Mouse (Mus musculus): ENCODE data around the gene Zfp566. TPM values are rescaled to one million over a fixed set of nuclear protein-coding genes. Genes with fewer than 3 reads are reported as not detected.

Gene Zfp566
- polyA plus RNA-seq, 1 experiment from 2014 or later = 14.3 TPM

DNA sequence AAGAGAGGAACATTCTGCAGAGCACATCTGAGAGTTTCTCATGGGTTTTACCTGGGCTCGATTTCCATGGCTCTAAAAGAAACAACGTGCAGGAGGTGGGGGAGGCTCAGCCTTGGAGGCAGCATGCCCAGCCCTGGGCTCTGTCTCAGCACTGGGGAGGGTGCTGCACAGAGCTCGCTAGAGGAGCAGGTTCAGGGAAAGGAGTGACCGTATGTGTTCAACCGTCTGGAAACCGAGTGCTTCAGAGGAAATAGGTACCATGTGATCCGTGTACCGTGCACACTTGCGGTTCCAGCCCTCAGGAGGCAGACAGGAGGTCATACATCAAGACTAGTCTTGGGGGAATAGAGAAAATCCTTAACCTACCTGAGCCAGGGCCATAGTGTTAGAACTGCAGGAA lies 46.0 kb downstream of the Zfp566 start:
- no peak for DNase-seq (ENCODE audit: low spot score)
- H3K4me3 ChIP-seq = no peak overlapping the region
- 72% methylated on average over 9 of the region's 9 CpGs for WGBS

DNA sequence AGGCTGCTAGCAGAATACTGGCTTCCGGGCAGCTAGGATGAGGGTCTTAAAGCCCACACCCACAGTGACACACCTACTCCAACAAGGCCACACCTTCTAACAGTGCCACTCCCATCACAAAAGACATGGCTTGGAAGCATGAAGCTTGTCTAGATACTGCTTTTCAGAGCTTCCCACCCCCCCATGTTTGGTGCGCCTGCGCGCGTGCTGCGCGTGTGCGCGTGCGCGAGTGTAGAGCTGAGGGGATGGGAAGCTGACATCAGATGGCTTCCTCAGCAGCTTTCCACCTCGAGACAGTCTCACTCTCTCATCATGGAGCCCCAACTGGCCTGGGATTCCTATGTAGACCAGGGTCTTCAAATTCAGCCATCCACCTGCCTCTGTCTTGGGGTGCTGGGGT lies 56.0 kb downstream of the Zfp566 start:
- Histone ChIP-seq H3K4me1 (peaks cover 5% of the 10 kb centered on the region; the same call in 1 of the 2 replicates), H3K9me3 (replicated peaks) (no peaks in the 10 kb centered on the region), H3K4me3 (no peak overlapping the region), H3K27me3 (ENCODE audit: low read depth, poor library complexity, severe bottlenecking) (no peaks in the 10 kb centered on the region), H3K27ac (replicated peaks) (no peak overlapping the region), H3K36me3 (peaks cover 20% of the 10 kb centered on the region)
- WGBS = 93% methylated on average over 12 of the region's 12 CpGs
- no peak for DNase-seq (ENCODE audit: low spot score)

More for the DNA sequence above, 46.0 kb downstream of the Zfp566 start:
- H3K4me1 ChIP-seq = no peaks in the 10 kb centered on the region
- no peaks in the 10 kb centered on the region for H3K27me3 ChIP-seq (ENCODE audit: low read depth, poor library complexity, severe bottlenecking)
- no peaks in the 10 kb centered on the region for H3K9me3 ChIP-seq (replicated peaks)
- no peak overlapping the region for H3K27ac ChIP-seq (replicated peaks)
- H3K36me3 ChIP-seq = peaks cover 8% of the 10 kb centered on the region

GRCm38 (mm10) chr7:30031379-30031778 lies 58.9 kb downstream of the Zfp566 start:
- no peaks in the 10 kb centered on the region for H3K9me3 ChIP-seq (replicated peaks)
- no peaks in the 10 kb centered on the region for H3K27me3 ChIP-seq (ENCODE audit: low read depth, poor library complexity, severe bottlenecking)
- WGBS = 80% methylated on average over 3 of the region's 3 CpGs
- DNase-seq (ENCODE audit: low spot score) = no peak
- peaks cover 5% of the 10 kb centered on the region; the same call in 1 of the 2 replicates for H3K4me1 ChIP-seq
- H3K36me3 ChIP-seq = peaks cover 23% of the 10 kb centered on the region
- no peak overlapping the region for H3K27ac ChIP-seq (replicated peaks)
- no peak overlapping the region for H3K4me3 ChIP-seq

DNA sequence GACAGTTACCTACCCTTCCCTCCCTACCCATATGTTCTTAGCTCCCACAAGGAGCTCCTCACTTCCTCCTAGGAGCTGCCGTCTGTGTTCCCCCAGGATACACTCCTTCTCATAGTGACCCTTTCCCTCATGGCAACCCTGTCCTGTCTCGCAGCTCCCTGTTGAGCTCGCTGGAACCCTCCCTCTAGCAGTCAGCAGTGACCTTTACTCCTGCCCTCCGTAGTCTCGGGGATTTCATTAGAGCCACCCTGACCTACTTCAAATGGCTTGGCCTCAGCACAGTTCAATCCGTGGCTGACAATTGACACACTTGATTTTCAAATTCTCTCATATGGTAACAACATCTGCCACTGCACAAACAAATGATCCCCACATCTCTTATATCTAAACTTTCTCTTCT lies 59.6 kb downstream of the Zfp566 start:
- Histone ChIP-seq H3K4me1 (peaks cover 5% of the 10 kb centered on the region; the same call in 1 of the 2 replicates), H3K27me3 (ENCODE audit: low read depth, poor library complexity, severe bottlenecking) (no peaks in the 10 kb centered on the region), H3K4me3 (no peak overlapping the region), H3K36me3 (peaks cover 30% of the 10 kb centered on the region), H3K9me3 (replicated peaks) (no peaks in the 10 kb centered on the region), H3K27ac (replicated peaks) (no peak overlapping the region)
- 43% methylated on average over 6 of the region's 6 CpGs for WGBS
- DNase-seq (ENCODE audit: low spot score) = no peak

GRCm38 (mm10) chr7:30028572-30028971 lies 61.8 kb downstream of the Zfp566 start:
- Histone ChIP-seq H3K27me3 (ENCODE audit: low read depth, poor library complexity, severe bottlenecking) (no peaks in the 10 kb centered on the region), H3K27ac (replicated peaks) (no peak overlapping the region), H3K4me1 (peaks cover 5% of the 10 kb centered on the region; the same call in 1 of the 2 replicates), H3K36me3 (peaks cover 51% of the 10 kb centered on the region), H3K9me3 (replicated peaks) (no peaks in the 10 kb centered on the region), H3K4me3 (no peak overlapping the region)
- WGBS = 80% methylated on average over 3 of the region's 3 CpGs
- DNase-seq (ENCODE audit: low spot score) = no peak

Small RNA genes lying within 50 kb of the gene (microRNA-seq; reads per million reads assigned to microRNA genes)
- gene Gm23368 = not detected

Other genes with a start within 250 kb of the Zfp566 start
- gene Zfp940, start 236.9 kb downstream of the Zfp566 start, polyA plus RNA-seq (2016; fragmentation: Nextera tagmentation; extraction: Ambion mirVana) = 9.7 and 10.3 TPM in 2 replicates
- gene Zfp420, start 230.5 kb downstream of the Zfp566 start, polyA plus RNA-seq (2016; fragmentation: Nextera tagmentation; extraction: Ambion mirVana) = 8.8 and 9.3 TPM in 2 replicates
- 10.6 and 12.8 TPM in 2 replicates for gene Zfp27, start 184.0 kb downstream of the Zfp566 start, polyA plus RNA-seq (2016; fragmentation: Nextera tagmentation; extraction: Ambion mirVana)
- gene Zfp383, start 182.3 kb downstream of the Zfp566 start, polyA plus RNA-seq (2016; fragmentation: Nextera tagmentation; extraction: Ambion mirVana) = 5.4 and 7.3 TPM in 2 replicates
- 12.7 and 15.8 TPM in 2 replicates for gene Zfp74, start 136.4 kb downstream of the Zfp566 start, polyA plus RNA-seq (2016; fragmentation: Nextera tagmentation; extraction: Ambion mirVana)
- gene Zfp568, start 106.6 kb downstream of the Zfp566 start, polyA plus RNA-seq (2016; fragmentation: Nextera tagmentation; extraction: Ambion mirVana) = 22.8 and 23.3 TPM in 2 replicates
- gene Zfp14, start 39.1 kb downstream of the Zfp566 start, polyA plus RNA-seq (2016; fragmentation: Nextera tagmentation; extraction: Ambion mirVana) = 4.1 and 4.4 TPM in 2 replicates
- gene Zfp82, start 17.6 kb downstream of the Zfp566 start, polyA plus RNA-seq (2016; fragmentation: Nextera tagmentation; extraction: Ambion mirVana) = 6.8 and 9.2 TPM in 2 replicates
- 1.3 and 2.2 TPM in 2 replicates for gene Gm26920, start 117 bp downstream of the Zfp566 start, polyA plus RNA-seq (2016; fragmentation: Nextera tagmentation; extraction: Ambion mirVana)
- 113 and 116 TPM in 2 replicates for gene Zfp260, start 4.2 kb upstream of the Zfp566 start, polyA plus RNA-seq (2016; fragmentation: Nextera tagmentation; extraction: Ambion mirVana)
- gene Zfp382, start 31.4 kb upstream of the Zfp566 start, polyA plus RNA-seq (2016; fragmentation: Nextera tagmentation; extraction: Ambion mirVana) = 10.6 and 13.0 TPM in 2 replicates
- gene Zfp146, start 79.2 kb upstream of the Zfp566 start, polyA plus RNA-seq (2016; fragmentation: Nextera tagmentation; extraction: Ambion mirVana) = 17.0 and 21.2 TPM in 2 replicates
- 4.1 and 7.2 TPM in 2 replicates for gene Cox7a1, start 93.6 kb upstream of the Zfp566 start, polyA plus RNA-seq (2016; fragmentation: Nextera tagmentation; extraction: Ambion mirVana)
- gene Capns1, start 108.3 kb upstream of the Zfp566 start, polyA plus RNA-seq (2016; fragmentation: Nextera tagmentation; extraction: Ambion mirVana) = 52.1 and 55.5 TPM in 2 replicates
- gene Polr2i, start 141.4 kb upstream of the Zfp566 start, polyA plus RNA-seq (2016; fragmentation: Nextera tagmentation; extraction: Ambion mirVana) = 155 and 162 TPM in 2 replicates
- 274 and 283 TPM in 2 replicates for gene Tbcb, start 141.7 kb upstream of the Zfp566 start, polyA plus RNA-seq (2016; fragmentation: Nextera tagmentation; extraction: Ambion mirVana)
- not detected in 2 replicates for gene Ovol3, start 145.2 kb upstream of the Zfp566 start, polyA plus RNA-seq (2016; fragmentation: Nextera tagmentation; extraction: Ambion mirVana)
- gene Thap8, start 189.6 kb upstream of the Zfp566 start, polyA plus RNA-seq (2016; fragmentation: Nextera tagmentation; extraction: Ambion mirVana) = 0.32 and 0.55 TPM in 2 replicates
- gene Wdr62, start 189.9 kb upstream of the Zfp566 start, polyA plus RNA-seq (2016; fragmentation: Nextera tagmentation; extraction: Ambion mirVana) = 18.0 and 21.6 TPM in 2 replicates
- gene Clip3, start 201.2 kb upstream of the Zfp566 start, polyA plus RNA-seq (2016; fragmentation: Nextera tagmentation; extraction: Ambion mirVana) = 54.9 and 76.3 TPM in 2 replicates
- gene Alkbh6, start 218.2 kb upstream of the Zfp566 start, polyA plus RNA-seq (2016; fragmentation: Nextera tagmentation; extraction: Ambion mirVana) = 95.4 and 96.9 TPM in 2 replicates
- 13.7 and 14.8 TPM in 2 replicates for gene Syne4, start 224.3 kb upstream of the Zfp566 start, polyA plus RNA-seq (2016; fragmentation: Nextera tagmentation; extraction: Ambion mirVana)
- 2.6 and 4.6 TPM in 2 replicates for gene E130208F15Rik, start 231.2 kb upstream of the Zfp566 start, polyA plus RNA-seq (2016; fragmentation: Nextera tagmentation; extraction: Ambion mirVana)
- gene Sdhaf1, start 233.4 kb upstream of the Zfp566 start, polyA plus RNA-seq (2016; fragmentation: Nextera tagmentation; extraction: Ambion mirVana) = 19.3 and 22.5 TPM in 2 replicates

Data from midbrain, embryonic 10.5 days (tissue).